In the genomic region with DNA sequence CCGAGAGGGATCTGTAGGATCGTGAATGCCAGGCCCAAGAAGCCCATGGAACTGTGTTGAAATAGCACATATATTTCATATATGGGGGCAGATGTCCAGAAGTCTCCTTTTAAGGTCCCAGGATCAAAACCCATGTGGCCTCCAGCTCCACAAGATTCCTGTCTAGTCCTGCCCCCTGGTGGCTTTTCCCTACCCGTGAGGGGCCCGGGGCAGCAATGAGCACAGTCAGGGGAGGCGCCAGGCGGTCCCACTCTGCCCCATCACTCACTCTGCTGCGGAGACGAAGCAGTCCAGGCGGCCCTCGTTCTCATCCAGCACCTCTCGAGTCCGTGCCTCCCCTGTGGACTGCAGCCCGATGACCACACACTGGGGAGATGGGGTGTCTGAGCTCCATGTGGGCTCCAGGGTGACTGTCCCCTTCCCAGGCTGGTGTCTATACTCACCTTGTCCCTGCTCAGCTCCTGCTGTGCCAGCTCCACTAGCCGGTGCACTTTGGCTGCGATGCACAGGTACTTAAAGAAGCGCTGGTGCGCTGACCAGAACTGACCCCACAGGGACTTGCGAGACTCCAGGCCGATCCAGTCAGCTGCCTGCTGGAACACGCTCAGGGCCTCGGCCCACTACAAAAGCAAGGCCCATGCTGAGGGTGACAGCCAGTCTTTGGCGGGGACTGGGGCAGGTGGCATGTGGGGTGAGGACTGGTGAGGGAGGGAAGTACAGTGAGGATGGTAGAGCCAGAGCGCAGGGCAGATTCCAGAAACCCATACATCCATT, we compare ENCODE assay signal across 11 mouse cellular contexts. TPM values are rescaled to one million over a fixed set of nuclear protein-coding genes. Genes with fewer than 3 reads are reported as not detected.
DNase-seq lines count a peak whose midpoint lies in the region; TF ChIP-seq lines count a peak whose summit lies in the region.
"Had no signal": no experiment of that assay in that cellular context is flagged by ENCODE, and none has a peak within 500 bp of the region (broad histone marks: within the 10 kb centered on the region; RNA-seq: fewer than 3 reads in every experiment).

No protein-coding gene starts in this region.

- no peaks in the 10 kb centered on the region for H3K79me2 ChIP-seq in CH12.LX (replicated peaks; ENCODE audit: control insufficient read depth, extremely low read depth, insufficient read depth, poor library complexity, severe bottlenecking)

- peak; percentile 32 for DNase-seq in adrenal gland, postnatal 14 days
- no peak for DNase-seq in adrenal gland, postnatal 10 days
- DNase-seq in left cerebral cortex, adult 2 months (ENCODE audit: extremely low spot score in 1 of 2, low spot score in 2 of 2) = no peak
- DNase-seq in left cerebral cortex, adult 18-20 months (ENCODE audit: low spot score in 2 of 2) = no peak
- DNase-seq in CH12.LX (ENCODE audit: extremely low read depth) = no peak
- no peak for DNase-seq in limb, embryonic 10.5 days (ENCODE audit: low spot score)
- DNase-seq in gastrocnemius, postnatal 14 days = no peak
- DNase-seq in adrenal gland, adult 2 months = no peak
- DNase-seq: gastrocnemius, postnatal 25 days; kidney, adult 11 months; layer of hippocampus, postnatal 36 days had no signal

- H3K36me3 ChIP-seq in CH12.LX (replicated peaks in 1 of 2; ENCODE audit: control insufficient read depth in 1 of 2, insufficient read depth in 1 of 2, low read length in 1 of 2) = peaks cover 83 to 95% of the 10 kb centered on the region in 2 experiments
- H3K36me3 ChIP-seq in limb, embryonic 10.5 days = peaks cover 76% of the 10 kb centered on the region

- TF ChIP-seq RAD21 in CH12.LX (IDR thresholded peaks at IDR 0.05; ENCODE audit: low read depth, low read length) = peak; percentile 33

- H3K9me3 ChIP-seq in CH12.LX (replicated peaks; ENCODE audit: low read length) = no peaks in the 10 kb centered on the region
- H3K9me3 ChIP-seq in limb, embryonic 10.5 days (replicated peaks) = no peaks in the 10 kb centered on the region

- dilution Hi-C loops in CH12.LX (cut with MboI; ENCODE audit: extremely low pct_ligation_motif_present, extremely low pct_unique_long_range_greater_than_20kb, low sequenced_read_pairs) = no loop called here

- no peak for TF ChIP-seq POLR2A in CH12.LX (IDR thresholded peaks at IDR 0.05; ENCODE audit: low read depth, low read length)

- no peaks in the 10 kb centered on the region; a peak in 1 of 4 replicates for H3K4me1 ChIP-seq in CH12.LX (ENCODE audit: control insufficient read depth in 1 of 2, insufficient read depth in 2 of 2)
- H3K4me1 ChIP-seq in limb, embryonic 10.5 days = peaks cover 8% of the 10 kb centered on the region

- H3K27ac ChIP-seq in left cerebral cortex, adult 2 months = peak overlapping the region; percentile 61; the same call in 1 of the 2 replicates
- H3K27ac ChIP-seq in CH12.LX (ENCODE audit: insufficient read depth, low read depth) = no peak overlapping the region
- H3K27ac ChIP-seq in limb, embryonic 10.5 days = peak overlapping the region; percentile 16; the same call in 1 of the 2 replicates

- TF ChIP-seq CTCF in left cerebral cortex, adult 2 months (IDR thresholded peaks at IDR 0.05) = no peak; the same call in 1 of the 2 replicates
- TF ChIP-seq CTCF in CH12.LX (conservative IDR thresholded peaks at IDR 0.05 in 1 of 2, IDR thresholded peaks at IDR 0.05 in 1 of 2; ENCODE audit: low read depth in 2 of 2, low read length in 2 of 2) = peak in 1 of 2 experiments; percentile 53; a peak in 2 of 4 replicates

- TF ChIP-seq EP300 in CH12.LX (IDR thresholded peaks at IDR 0.05; ENCODE audit: low read length) = no peak

- intact Hi-C loops in left cerebral cortex, adult 2 months (cut with DNase I) = no loop called here
- intact Hi-C loops in gastrocnemius, postnatal 14 days (cut with DNase I; ENCODE audit: low total_unique reads) = loop anchor here (5.0 kb wide), 1 partner anchor 33 kb away; no protein-coding TSS in a partner anchor

- no peaks in the 10 kb centered on the region for H3K27me3 ChIP-seq in CH12.LX (replicated peaks)
- no peaks in the 10 kb centered on the region for H3K27me3 ChIP-seq in limb, embryonic 10.5 days (ENCODE audit: low read depth, poor library complexity, severe bottlenecking)

- H3K4me3 ChIP-seq in left cerebral cortex, adult 2 months = no peak overlapping the region
- no peak overlapping the region for H3K4me3 ChIP-seq in CH12.LX (replicated peaks in 1 of 3; ENCODE audit: low read depth in 2 of 3, low read length in 2 of 3, poor library complexity in 1 of 3)
- H3K4me3 ChIP-seq in limb, embryonic 10.5 days = no peak overlapping the region

- no peak overlapping the region for H3K4me2 ChIP-seq in CH12.LX (ENCODE audit: insufficient read depth, low read depth, poor library complexity, severe bottlenecking)

- no peak overlapping the region for H3K9ac ChIP-seq in CH12.LX (ENCODE audit: insufficient read depth, low read depth)

- in situ Hi-C loops in CH12.LX (cut with MboI; ENCODE audit: low pct_ligation_motif_present, low pct_unique_long_range_greater_than_20kb, low sequenced_read_pairs) = no loop called here

- WGBS in limb, embryonic 10.5 days = 76% methylated on average over 23 of the region's 23 CpGs

TF ChIP-seq in CH12.LX, 34 proteins besides CTCF, POLR2A, EP300 and RAD21 (continues in another document):
- TF ChIP-seq SIN3A (IDR thresholded peaks at IDR 0.05; ENCODE audit: low read length) (no peak), BHLHE40 (IDR thresholded peaks at IDR 0.05; ENCODE audit: low read depth, low read length) (no peak), NRF1 (IDR thresholded peaks at IDR 0.05; ENCODE audit: low read depth, low read length) (no peak), ETS1 (conservative IDR thresholded peaks at IDR 0.05; ENCODE audit: low read depth, low read length) (no peak), ZKSCAN1 (IDR thresholded peaks at IDR 0.05; ENCODE audit: borderline replicate concordance, low read depth, low read length) (no peak), PAX5 (IDR thresholded peaks at IDR 0.05; ENCODE audit: low read length) (no peak)

RNA-seq across cellular contexts. Expression of a gene that starts 17.1 kb away (rescaled TPM):
- 1,329 and 1,354 TPM in 2 replicates for total RNA-seq in adrenal gland, postnatal 14 days (2021)
- 1,000 to 10,000 TPM; 1,132 to 1,146 TPM for total RNA-seq in adrenal gland, postnatal 10 days (2021)
- 100 to 1,000 TPM; 494 to 526 TPM for total RNA-seq in left cerebral cortex, adult 2 months (2021)
- 100 to 1,000 TPM; 554 to 575 TPM for total RNA-seq in left cerebral cortex, adult 18-20 months (2021)
- 368 and 459 TPM in 2 replicates for total RNA-seq in CH12.LX (2012; rRNA removed)
- 352 and 386 TPM in 2 replicates for total RNA-seq in CH12.LX (2014; rRNA removed)
- 332 and 353 TPM in 2 replicates for polyA plus RNA-seq in CH12.LX (2012; ENCODE audit: insufficient read length, low read depth)
- 589 and 631 TPM in 2 replicates for polyA plus RNA-seq in limb, embryonic 10.5 days (2016; fragmentation: Nextera tagmentation; extraction: Ambion mirVana)
- 100 to 1,000 TPM; 389 TPM for total RNA-seq in gastrocnemius, postnatal 14 days (2021)
- 1,000 to 10,000 TPM; 1,287 to 1,377 TPM for total RNA-seq in adrenal gland, adult 2 months (2021)
- polyA plus RNA-seq in adrenal gland, adult 2 months (2012; rRNA removed) = 1,827 and 2,443 TPM in 2 replicates

RNA-seq across cellular contexts. Expression of a gene that starts 24.5 kb away (rescaled TPM):
- total RNA-seq in adrenal gland, postnatal 14 days (2021) = 98.8 and 108 TPM in 2 replicates
- 100 to 1,000 TPM in 1 of 2 experiments, 10 to 100 TPM in 1; 96.5 to 102 TPM for total RNA-seq in adrenal gland, postnatal 10 days (2021)
- 10 to 100 TPM; 73.0 to 76.0 TPM for total RNA-seq in left cerebral cortex, adult 2 months (2021)
- 10 to 100 TPM; 73.6 to 75.2 TPM for total RNA-seq in left cerebral cortex, adult 18-20 months (2021)
- total RNA-seq in CH12.LX (2012; rRNA removed) (127 and 132 TPM in 2 replicates), CH12.LX (2014; rRNA removed) (98.3 and 105 TPM in 2 replicates)
- polyA plus RNA-seq in CH12.LX (2012; ENCODE audit: insufficient read length, low read depth) = 194 and 227 TPM in 2 replicates
- polyA plus RNA-seq in limb, embryonic 10.5 days (2016; fragmentation: Nextera tagmentation; extraction: Ambion mirVana) = 319 and 357 TPM in 2 replicates
- 10 to 100 TPM; 45.3 to 55.6 TPM for total RNA-seq in gastrocnemius, postnatal 14 days (2021)
- 100 to 1,000 TPM in 1 of 2 experiments, 10 to 100 TPM in 1; 97.3 to 106 TPM for total RNA-seq in adrenal gland, adult 2 months (2021)
- polyA plus RNA-seq in adrenal gland, adult 2 months (2012; rRNA removed) = 111 and 122 TPM in 2 replicates

RNA-seq across cellular contexts. Expression of a gene that starts 41.3 kb away (rescaled TPM):
- total RNA-seq in adrenal gland, postnatal 14 days (2021) = 52.8 and 52.9 TPM in 2 replicates
- 10 to 100 TPM; 37.5 to 55.7 TPM for total RNA-seq in adrenal gland, postnatal 10 days (2021)
- total RNA-seq in left cerebral cortex, adult 2 months (2021) = 10 to 100 TPM; 21.4 to 22.1 TPM
- 10 to 100 TPM; 16.8 to 18.8 TPM for total RNA-seq in left cerebral cortex, adult 18-20 months (2021)
- 20.7 and 22.6 TPM in 2 replicates for total RNA-seq in CH12.LX (2012; rRNA removed)
- 9.0 and 9.7 TPM in 2 replicates for total RNA-seq in CH12.LX (2014; rRNA removed)
- polyA plus RNA-seq in CH12.LX (2012; ENCODE audit: insufficient read length, low read depth) = 21.1 and 24.2 TPM in 2 replicates
- polyA plus RNA-seq in limb, embryonic 10.5 days (2016; fragmentation: Nextera tagmentation; extraction: Ambion mirVana) = 17.1 and 18.4 TPM in 2 replicates
- 1 to 10 TPM; 6.2 to 6.3 TPM for total RNA-seq in gastrocnemius, postnatal 14 days (2021)
- 10 to 100 TPM; 38.5 to 59.3 TPM for total RNA-seq in adrenal gland, adult 2 months (2021)
- polyA plus RNA-seq in adrenal gland, adult 2 months (2012; rRNA removed) = 102 and 120 TPM in 2 replicates

RNA-seq across cellular contexts. Expression of a gene that starts 47.6 kb away (rescaled TPM):
- total RNA-seq in adrenal gland, postnatal 14 days (2021) = 6.3 and 27.9 TPM in 2 replicates
- 10 to 100 TPM; 11.9 to 12.7 TPM for total RNA-seq in adrenal gland, postnatal 10 days (2021)
- total RNA-seq in left cerebral cortex, adult 2 months (2021) = 1 to 10 TPM; 3.5 TPM
- 1 to 10 TPM; 3.7 to 4.1 TPM for total RNA-seq in left cerebral cortex, adult 18-20 months (2021)
- total RNA-seq in CH12.LX (2012; rRNA removed) (23.4 and 25.9 TPM in 2 replicates), CH12.LX (2014; rRNA removed) (10.3 and 11.8 TPM in 2 replicates)
- 20.2 and 21.2 TPM in 2 replicates for polyA plus RNA-seq in CH12.LX (2012; ENCODE audit: insufficient read length, low read depth)
- polyA plus RNA-seq in limb, embryonic 10.5 days (2016; fragmentation: Nextera tagmentation; extraction: Ambion mirVana) = 14.9 and 15.5 TPM in 2 replicates
- total RNA-seq in gastrocnemius, postnatal 14 days (2021) = 1 to 10 TPM; 1.7 to 1.9 TPM
- total RNA-seq in adrenal gland, adult 2 months (2021) = 1 to 10 TPM; 3.9 to 6.7 TPM
- polyA plus RNA-seq in adrenal gland, adult 2 months (2012; rRNA removed) = 11.0 and 14.6 TPM in 2 replicates

RNA-seq across cellular contexts. Expression of a gene that starts 51.5 kb away (rescaled TPM):
- 138 and 147 TPM in 2 replicates for total RNA-seq in adrenal gland, postnatal 14 days (2021)
- 100 to 1,000 TPM; 133 to 151 TPM for total RNA-seq in adrenal gland, postnatal 10 days (2021)
- total RNA-seq in left cerebral cortex, adult 2 months (2021) = 100 to 1,000 TPM; 102 to 106 TPM
- total RNA-seq in left cerebral cortex, adult 18-20 months (2021) = 100 to 1,000 TPM; 108 to 109 TPM
- total RNA-seq in CH12.LX (2012; rRNA removed) (64.8 and 65.9 TPM in 2 replicates), CH12.LX (2014; rRNA removed) (47.4 and 48.5 TPM in 2 replicates)
- polyA plus RNA-seq in CH12.LX (2012; ENCODE audit: insufficient read length, low read depth) = 93.4 and 94.9 TPM in 2 replicates
- 16.1 and 17.0 TPM in 2 replicates for polyA plus RNA-seq in limb, embryonic 10.5 days (2016; fragmentation: Nextera tagmentation; extraction: Ambion mirVana)
- 10 to 100 TPM; 87.6 to 98.0 TPM for total RNA-seq in gastrocnemius, postnatal 14 days (2021)
- 100 to 1,000 TPM; 153 to 156 TPM for total RNA-seq in adrenal gland, adult 2 months (2021)
- polyA plus RNA-seq in adrenal gland, adult 2 months (2012; rRNA removed) = 151 and 159 TPM in 2 replicates
